Mouse (Mus musculus) natural killer cell, adult 2 months (primary cell): ENCODE measurements at regions not wholly inside any gene's neighbourhood (a gene's known extent, or its start where the extent isn't known, plus 50 kb on each side); places are given as distances from the start of the nearest gene placed in this dataset.
"Not testable (repeated sequence)": the region's sequence is repeated elsewhere in the genome, so short reads cannot be mapped to it uniquely, and the experiment has no call there.

Experiments
- DNase-seq, 2 experiments: peaks; one replicate each; pipeline ENCODE4 v3.0.0; 2022; ENCODE audit warnings: low spot score in 2 of 2

DNA sequence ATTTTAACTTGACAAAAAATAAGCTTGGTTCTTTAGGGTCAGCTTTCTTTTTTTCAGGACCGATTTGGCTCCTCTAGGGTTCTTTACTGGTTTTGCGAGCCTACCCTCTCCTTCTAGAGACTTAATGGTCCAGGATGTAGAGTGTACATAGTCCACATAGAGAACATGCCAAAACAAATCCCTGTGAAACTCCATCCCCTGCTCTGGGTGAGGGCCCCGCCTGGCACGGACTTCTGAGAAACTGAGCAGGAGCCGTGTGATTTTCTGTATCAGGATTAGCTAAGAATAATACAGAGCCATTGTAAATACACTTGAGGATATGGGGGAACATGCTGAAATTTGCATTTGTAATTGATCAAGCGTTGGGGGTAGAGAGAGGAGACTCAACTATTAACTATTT, 118.2 kb upstream of the Teddm2 start:
- no peak for DNase-seq

DNA sequence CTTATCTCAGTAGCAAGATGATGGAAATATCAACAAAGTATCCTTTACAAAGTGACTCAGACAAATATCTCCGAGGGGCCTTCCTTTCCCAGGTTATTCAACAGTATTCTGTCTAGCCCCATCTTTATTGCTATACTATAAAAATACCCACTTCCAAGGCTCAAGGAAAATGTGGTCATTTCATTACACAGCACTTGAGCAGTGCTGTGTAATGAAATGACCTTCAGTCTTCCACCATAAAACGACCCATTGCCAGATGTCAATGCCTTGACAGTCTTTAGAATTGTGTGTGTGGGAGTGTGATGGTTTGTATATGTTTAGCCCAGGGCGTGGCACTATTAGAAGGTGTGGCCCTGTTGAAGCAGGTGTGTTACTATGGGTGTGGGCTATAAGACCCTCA, 124.3 kb upstream of the Teddm2 start:
- no peak for DNase-seq

DNA sequence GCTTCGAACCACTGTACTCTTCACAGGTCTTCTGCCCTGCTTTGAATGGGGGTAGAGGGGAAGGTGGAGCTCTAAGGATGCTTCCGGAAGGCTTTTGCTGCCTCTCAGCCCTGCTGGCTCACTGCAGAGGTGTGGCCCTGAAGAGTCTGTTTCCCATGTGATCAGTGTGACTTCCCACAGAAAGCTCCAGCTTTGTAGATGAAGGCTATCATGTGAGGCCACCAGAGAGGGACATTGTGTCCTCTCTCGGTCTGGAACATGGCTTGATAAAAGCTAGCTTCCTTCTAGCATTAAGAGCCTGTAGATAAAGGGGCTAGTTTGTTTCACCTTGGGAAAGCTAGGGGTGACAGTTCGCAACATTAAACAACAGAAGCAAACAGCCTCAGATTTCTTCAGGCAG, 127.3 kb upstream of the Teddm2 start:
- no peak for DNase-seq

DNA sequence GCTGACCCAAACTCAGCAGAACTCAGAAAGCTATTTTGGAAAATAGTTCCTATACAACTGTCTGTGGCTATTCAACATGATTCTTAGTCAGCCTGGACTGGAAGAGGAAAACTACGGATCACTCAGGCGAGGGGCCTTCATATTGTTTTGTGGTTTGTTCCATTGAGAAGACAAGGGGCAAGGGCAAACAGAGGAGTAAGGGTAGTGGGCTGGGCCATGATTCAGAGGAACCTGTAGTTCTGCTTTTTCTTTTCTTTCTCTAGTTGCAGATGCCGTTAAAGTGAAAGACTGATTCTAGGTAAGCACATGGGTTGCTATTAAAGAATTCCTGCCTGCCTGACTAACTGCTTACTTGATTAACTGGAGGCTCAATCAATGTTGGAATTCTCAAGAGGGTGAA, 129.8 kb upstream of the Teddm2 start:
- no peak for DNase-seq

DNA sequence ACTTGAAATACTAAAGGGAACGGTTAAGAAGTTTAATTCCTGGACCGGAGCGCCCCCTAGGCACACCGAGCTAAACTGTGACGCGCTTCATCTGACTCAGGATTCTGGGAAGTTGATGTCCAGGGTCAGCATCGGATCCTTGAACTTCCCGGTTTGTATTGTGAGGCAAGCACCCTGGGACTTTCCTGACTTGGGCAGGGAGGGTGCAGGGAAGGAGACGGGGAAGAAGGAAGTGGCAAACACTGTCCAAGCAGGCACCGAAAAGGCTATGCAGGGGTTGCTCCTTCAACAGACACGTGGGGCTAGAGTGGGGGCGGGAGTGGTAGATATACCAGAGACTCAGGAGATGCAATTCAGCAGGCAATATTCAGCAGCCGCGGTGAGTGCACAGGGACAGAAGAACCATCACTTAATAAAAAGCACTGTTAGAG, 132.7 kb upstream of the Teddm2 start:
- peak in 1 of 2 experiments; percentile 4 for DNase-seq

DNA sequence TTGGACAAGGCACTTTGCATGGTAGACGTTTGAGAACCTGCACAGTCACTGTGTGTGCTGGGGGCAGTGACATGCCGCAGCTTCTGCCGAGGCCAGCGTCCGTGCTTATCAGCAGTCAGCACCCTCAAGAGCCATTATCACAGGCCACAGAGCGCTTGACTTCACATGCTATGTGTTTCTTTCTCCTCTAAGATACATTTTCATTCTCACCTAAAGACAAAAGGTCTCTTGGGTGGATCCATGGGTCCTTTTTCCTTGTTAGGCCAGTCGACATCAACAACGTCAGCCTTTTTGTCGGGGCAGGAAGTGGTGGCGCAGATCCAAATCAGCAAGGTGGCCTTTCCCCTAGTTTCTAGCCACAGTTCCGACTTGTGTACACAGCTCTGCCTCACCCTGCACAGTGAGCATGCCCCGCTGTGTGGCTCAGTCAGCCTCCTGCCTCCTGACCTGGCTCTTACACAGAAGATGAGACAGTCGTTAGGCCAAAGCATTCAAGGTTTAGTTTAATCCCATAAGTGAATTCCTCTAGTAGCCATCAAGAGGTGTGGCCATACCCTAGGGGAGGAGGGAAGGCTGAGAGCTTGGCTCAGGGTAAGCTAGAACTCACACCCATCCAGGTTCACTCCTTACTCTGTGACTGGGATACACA, 134.1 kb upstream of the Teddm2 start:
- DNase-seq = peak; percentile 61 to 72

DNA sequence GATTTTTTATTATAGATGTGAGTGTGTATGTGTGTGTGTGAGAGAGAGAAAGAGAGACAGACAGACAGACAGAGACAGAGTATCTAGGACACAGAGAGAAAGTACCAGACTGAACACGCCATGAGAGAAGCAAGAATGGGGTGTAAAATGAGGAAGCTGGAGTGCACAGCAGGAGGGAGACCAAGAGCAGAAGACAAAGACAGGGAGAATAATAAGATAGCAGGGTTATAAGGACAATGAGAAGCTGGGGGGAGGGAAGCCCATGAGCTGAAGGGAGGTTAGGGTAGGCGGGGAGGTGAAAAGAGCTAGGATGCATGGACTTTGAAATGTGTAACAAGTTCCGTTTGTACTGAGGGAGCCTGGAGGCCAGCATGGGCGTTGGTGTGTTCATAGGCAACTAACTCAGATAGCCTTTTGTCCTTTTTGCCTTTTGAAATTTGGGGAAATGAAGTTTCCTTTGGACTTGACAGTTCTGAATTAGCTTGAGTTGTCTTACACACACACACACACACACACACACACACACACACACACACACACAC, 136.8 kb upstream of the Teddm2 start:
- DNase-seq = no peak

DNA sequence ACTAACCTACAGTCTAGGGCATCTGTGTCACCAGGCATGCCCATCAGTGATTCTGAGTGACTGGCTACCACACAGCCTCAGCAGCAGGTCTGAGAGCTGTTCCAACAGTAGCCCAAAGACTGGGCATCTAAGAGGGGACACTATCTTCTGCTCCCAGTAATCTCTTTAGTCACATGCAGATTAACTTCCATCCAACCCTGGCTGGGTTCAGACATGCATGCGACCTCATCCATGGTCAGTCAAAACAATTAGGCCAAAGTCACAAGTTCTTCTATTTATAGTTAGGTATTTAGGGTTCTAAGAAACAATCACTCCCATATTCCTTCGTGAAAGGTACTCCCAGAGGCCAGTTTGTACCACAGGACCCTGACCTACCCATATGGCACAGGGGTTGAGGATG, 138.2 kb upstream of the Teddm2 start:
- no peak for DNase-seq

DNA sequence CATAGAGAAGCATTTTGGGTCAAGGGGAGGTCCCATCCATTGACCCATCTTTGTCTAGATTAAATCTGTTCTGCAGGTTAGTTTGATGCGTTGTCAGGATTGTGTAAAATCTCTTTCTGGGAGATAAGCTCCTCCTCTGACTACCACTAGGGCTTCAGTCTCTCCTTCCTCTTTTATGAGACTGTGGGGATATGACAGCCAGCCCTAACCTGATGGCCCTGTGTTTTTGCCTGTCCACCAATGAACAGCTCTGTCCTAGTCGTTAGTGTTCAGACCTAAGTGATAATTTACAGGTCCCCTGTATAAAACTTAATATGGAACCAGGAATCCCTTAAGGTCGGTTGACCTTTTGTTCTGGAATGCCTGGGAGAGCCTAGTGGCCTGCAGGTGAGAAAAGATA, 140.9 kb upstream of the Teddm2 start:
- DNase-seq = no peak

DNA sequence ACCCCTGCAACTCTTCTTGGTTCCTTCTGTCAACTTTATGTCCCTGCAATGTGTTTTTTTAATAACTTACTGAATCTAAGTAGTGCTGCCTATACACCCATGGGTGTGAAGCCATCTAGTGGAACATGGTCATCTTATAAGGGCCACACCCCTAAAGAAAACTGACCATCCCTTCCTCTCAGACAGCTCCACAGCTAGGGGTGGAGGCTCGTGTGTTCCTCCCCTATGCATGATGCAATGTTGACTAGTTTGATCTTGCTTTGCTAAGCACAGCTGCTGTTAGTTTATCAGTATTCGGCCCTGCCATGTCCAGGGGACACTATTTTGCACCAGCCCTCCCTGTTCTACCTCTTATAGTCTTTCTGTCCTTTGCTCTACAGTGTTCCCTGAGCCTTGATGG, 142.9 kb upstream of the Teddm2 start:
- DNase-seq = no peak

DNA sequence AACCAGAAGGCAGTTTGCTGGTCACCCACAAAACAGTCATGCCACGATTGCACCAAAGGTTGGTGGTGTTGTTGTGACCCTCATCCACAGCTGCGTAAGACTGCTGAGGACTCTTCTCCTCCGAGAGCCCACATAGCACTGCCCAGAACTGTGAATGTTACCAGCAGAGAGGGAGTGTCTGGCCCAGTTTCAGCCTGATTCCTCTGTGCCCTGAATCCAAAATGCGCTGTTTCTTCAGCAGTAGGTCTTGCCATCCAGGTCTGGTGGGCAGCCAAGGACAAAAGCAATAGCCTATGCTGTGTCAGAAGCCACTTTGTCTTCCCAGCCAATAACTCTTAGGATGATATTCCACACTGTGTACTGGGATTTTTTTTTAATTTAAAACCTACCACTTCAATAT, 144.7 kb upstream of the Teddm2 start:
- no peak for DNase-seq

DNA sequence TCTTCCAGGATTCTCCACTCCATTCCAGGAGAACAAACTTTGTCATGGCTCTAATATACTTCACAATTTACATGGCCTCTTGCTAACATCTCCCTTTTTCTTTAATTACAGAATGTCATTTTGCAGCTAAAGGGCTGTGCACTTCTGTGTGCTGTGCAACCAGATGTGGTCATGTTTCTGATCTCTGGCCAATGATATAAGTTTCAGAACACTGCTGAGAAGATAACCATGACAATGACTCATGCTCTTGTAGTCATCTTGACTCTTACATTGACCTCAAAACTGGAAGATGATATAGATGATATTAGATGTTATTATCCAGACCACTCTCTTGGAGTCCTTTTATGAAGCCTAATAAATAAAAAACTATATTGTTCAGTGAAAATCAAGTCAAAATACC, 145.9 kb upstream of the Teddm2 start:
- no peak for DNase-seq

DNA sequence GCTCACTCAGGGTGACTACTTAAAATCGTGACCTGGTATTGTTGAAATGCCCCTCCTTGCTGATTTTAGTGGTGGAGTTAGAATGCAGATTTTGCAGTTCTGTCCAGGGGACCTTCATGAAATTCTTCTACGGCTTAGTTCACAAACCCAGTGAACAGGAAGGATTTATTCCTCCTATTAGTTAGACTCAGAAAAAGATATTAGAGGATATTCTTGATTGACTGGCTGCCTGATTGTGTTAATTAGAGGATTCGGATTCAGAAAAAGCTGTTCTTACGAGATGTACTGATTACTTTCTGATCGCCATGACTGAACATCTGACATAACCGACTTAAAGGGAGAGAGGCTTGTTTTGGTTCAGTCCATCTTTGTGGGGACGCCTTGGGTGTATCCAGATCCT, 147.3 kb upstream of the Zfp648 start:
- DNase-seq = no peak

DNA sequence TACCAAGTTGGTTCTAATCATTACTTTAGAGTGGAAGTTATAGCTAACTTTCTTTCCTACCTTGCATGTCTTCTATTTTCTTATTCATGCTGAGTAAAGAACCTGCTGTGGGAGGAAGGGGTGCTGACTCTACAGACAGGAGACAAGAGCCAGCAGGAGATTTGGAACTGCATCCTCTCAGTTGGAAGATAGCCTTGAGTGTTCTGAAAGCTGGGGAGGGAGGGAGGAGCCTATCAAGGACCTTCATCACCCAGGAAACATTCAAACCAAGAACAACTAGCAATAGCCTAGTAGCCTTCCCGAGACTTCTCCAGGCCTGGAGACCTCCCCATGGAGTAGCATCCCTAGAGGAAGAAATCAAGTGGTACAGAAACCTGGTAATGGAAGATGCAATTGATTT, 146.1 kb upstream of the Zfp648 start:
- DNase-seq = no peak

DNA sequence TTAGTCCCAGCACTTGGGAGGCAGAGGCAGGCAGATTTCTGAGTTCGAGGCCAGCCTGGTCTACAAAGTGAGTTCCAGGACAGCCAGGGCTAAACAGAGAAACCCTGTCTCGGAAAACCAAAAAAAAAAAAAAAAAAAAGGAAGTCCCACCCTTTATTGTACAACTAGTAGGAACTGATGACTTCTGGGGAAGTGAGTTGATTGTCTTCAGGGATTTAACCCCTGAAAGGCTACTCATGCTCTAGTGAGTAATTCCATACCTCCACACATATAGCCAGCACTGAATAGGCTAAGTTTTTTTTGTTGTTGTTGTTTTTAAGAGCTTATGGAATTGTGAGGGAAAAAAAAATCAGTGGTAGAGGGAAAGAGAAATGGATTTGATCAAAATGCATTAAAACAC, 139.6 kb upstream of the Zfp648 start:
- DNase-seq = not testable (repeated sequence)

DNA sequence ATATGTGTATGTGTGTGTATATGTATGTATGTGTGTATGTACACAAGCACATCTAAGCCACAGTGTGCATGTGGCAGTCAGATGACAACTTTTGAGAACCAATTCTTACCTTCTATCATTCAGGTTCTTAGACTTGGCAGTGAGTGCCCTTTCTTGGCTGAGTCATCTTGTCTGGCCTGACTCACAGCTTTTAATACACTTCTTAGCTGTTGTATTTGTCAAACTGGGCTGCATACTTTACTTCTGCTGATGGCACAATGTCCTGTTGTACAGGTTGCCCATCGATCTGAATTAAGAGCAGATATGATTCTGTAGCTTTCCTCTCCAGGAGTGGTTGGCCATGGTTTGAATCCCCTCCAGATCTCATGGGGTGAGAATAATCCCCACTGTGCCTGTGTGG, 139.1 kb upstream of the Zfp648 start:
- DNase-seq = no peak

DNA sequence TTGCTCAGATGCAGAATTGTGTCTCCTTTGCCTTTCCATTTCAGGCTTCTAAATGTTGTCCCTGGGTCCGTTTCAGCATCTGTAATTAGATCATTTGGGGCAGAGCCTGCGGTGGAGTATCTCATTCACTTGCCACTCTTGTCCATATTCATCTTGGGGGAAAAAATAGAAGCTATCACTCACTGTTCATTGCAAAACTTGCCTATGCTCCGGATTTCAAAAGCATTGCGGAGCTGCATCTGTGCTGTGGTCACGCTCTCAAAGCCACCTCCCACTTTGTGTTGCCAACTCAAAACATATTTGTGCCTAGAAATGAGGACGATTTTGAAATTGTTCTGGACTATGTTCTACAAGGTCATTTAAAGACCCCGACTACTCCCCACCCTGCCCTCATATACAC, 138.3 kb upstream of the Zfp648 start:
- no peak for DNase-seq

DNA sequence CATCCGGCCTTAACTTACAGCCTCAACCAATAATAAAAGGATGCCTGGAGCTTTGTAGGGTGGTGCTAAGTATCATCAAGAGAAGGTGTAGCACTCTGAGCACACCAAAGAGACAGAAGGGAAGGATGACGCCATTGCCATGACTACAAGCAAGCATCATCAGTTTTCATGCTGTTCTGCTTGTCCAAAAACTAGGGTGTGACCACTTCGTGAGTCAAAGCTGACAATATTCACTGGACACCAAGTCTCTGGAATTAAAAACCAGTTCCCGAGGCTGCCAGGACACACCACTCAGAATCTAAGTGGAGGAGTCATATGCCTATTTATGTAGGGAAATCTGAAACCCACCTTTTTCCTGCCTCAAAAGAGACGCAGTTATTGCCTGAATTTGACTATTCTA, 136.4 kb upstream of the Zfp648 start:
- DNase-seq = no peak

DNA sequence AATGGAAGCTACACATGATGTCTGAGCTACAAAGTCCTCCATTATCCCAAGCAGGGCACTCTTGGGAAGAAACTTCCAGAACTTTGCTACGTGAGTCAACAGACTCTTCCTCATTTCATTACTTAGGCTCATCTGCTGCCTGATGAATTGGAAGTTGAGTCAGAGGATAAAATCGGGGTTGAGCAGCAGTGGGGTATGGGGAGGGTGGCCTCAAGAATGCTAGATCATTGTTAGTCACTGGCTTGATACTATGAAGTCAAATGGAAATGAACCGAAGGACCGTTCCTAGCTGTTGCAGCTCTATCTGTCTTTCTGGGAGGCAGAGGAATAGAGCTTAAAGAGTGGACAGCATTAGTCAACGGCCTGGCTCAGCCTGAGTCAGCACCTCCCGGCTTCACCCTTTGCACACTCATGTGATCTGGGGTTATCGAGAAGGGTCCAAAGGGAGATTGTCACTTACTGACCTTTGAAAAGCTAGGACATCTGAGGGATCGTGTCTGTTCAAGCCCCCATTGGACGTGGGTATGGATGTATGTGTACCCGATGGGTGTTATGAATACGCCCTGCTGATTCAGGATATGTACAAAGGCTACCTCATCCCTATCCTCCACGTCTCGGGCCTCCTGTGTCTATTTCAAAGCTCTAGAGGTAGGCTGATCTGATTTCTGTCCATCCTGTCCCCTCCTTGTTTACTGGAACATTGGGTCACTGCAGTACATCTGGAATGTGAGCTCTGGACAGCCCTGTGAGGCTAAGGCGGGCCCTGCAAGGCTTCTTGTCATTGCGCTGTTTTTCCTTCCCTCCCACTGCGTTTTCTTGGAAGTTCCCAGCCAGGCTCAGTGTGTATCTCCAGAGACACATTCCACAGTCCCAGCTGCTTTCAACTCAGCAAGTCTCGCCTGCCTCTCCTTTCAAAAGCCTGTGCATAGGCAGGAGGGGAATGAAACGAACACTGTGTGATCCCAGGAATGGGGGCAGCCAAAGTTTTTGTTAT, 135.4 kb upstream of the Zfp648 start:
- DNase-seq = no peak

DNA sequence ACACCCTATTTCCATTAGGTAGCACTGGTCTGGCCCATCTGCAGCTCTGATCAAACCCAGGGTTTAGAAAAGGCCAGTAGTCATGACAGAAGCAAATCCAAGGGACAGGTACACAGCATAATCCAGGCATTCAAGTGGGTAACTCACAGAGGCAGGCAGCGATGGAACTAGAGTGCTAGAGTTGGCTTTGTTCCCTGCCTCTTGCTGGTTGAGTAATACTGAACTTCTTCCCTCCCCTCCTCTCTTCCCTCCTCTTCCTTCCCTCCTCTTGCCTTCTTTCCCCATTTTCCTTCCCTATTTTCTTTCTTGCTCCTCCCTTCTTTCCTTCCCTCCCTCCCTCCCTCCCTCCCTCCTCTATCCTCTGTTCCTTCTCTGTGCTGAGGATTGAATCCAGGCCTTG, 133.1 kb upstream of the Zfp648 start:
- DNase-seq = no peak

DNA sequence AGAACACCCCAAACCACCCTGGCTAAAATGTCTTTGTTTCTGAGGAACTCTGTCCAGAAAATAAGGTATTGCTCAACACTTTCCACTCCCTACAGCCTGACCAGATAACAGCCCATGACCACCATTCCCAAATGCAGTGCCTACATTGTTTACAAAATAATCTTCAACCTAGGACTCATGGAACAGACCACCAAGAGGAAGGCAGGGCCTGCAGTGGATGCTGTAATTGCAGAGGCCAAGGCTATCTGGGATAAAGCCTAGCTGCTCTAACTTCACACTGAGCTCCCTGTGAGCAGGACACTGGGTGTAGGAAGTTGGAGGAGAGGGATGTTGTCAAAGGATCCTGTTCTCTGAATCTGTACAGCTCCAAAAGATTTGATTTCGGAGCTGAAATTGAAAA, 126.7 kb upstream of the Zfp648 start:
- no peak for DNase-seq

DNA sequence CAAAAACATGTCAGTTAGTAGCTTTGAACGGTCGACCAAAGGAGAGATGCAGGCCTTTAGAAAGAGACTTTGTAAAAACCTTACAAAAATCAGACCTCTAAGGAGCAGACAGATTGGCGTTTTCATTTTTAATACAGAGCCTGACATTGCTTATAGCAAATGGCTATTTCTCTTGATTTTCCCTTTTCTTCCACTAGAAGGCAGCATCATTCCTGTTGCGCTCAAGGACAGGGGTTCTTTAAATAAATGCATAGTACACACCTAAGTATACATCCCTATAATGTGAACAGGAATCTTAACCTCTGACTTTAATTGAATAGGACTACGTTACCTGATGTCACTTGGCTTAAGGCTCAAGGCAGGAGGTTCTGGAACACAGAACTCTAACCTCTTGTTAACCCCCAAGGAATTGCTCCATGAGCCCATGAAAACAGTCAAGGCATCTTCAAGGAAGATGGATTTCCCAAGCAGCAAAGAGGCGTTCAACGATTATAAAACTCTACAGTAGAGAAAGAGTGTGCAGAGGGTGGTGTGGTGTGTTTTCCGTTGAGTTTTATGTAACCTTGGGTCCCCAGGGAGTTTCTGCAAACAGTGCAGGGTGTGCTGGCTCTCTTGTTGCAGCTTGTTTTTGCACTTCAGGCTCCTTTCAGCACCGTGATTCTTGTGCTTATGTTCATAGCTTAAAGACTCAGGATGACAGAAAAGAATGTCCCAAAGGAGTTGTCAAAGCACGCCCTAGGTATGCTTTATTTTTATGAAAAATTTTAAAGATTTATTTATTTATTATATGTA, 124.1 kb upstream of the Zfp648 start:
- no peak for DNase-seq
